Mouse (Mus musculus): ENCODE data around the gene Kirrel2.

GRCm38 (mm10) chr7:30420673-30421072 lies 36.8 kb downstream of the Kirrel2 start:
- TF ChIP-seq POLR2A (IDR thresholded peaks at IDR 0.05; ENCODE audit: control insufficient read depth, extremely low read depth, insufficient read depth, low read length, poor library complexity) (no peak), CTCF (IDR thresholded peaks at IDR 0.05; ENCODE audit: borderline replicate concordance, control insufficient read depth, extremely low read depth, insufficient read depth, low read length, poor library complexity) (no peak)
